Mouse (Mus musculus): ENCODE data around the gene Fbxo28. TPM values are rescaled to one million over a fixed set of nuclear protein-coding genes. Genes with fewer than 3 reads are reported as not detected.

The Fbxo28 gene
- polyA plus RNA-seq, 1 experiment, result 16.9 TPM

- Histone ChIP-seq H3K79me2 (ENCODE audit: control insufficient read depth, insufficient read depth) (peaks cover 82% of the 10 kb centered on the region), H3K4me3 (no peak overlapping the region), H3K27me3 (ENCODE audit: control insufficient read depth, insufficient read depth, insufficient read length) (no peaks in the 10 kb centered on the region), H3K36me3 (ENCODE audit: control insufficient read depth, insufficient read depth) (peaks cover 15% of the 10 kb centered on the region), H3K4me2 (ENCODE audit: low read depth) (no peak overlapping the region), H3ac (ENCODE audit: control insufficient read depth, insufficient read length) (no peak overlapping the region)
- TF ChIP-seq USF1 (IDR thresholded peaks at IDR 0.05; ENCODE audit: low read depth) (no peak), MYOD1 (IDR thresholded peaks at IDR 0.05; ENCODE audit: control insufficient read depth in 1 of 3, insufficient read length in 2 of 3, low read depth in 2 of 3) (no peak), POLR2A (IDR thresholded peaks at IDR 0.05; ENCODE audit: insufficient read length, low read depth) (no peak), CEBPB (IDR thresholded peaks at IDR 0.05; ENCODE audit: insufficient read depth, poor library complexity, severe bottlenecking) (no peak), TCF3 (IDR thresholded peaks at IDR 0.05; ENCODE audit: insufficient read length, low read depth) (no peak), TCF12 (IDR thresholded peaks at IDR 0.05; ENCODE audit: insufficient read depth, poor library complexity, severe bottlenecking) (no peak), E2F4 (IDR thresholded peaks at IDR 0.05; ENCODE audit: insufficient read depth) (no peak), POLR2AphosphoS2 (IDR thresholded peaks at IDR 0.05; ENCODE audit: insufficient read length, low read depth) (no peak), SRF (IDR thresholded peaks at IDR 0.05; ENCODE audit: control insufficient read depth, insufficient read length, low read depth) (no peak), MAX (IDR thresholded peaks at IDR 0.05; ENCODE audit: low read depth) (no peak), MYOG (IDR thresholded peaks at IDR 0.05; ENCODE audit: control insufficient read depth in 1 of 3, insufficient read depth in 1 of 3, insufficient read length in 2 of 3, low read depth in 2 of 3) (no peak), REST (IDR thresholded peaks at IDR 0.05; ENCODE audit: insufficient read depth, insufficient read length) (no peak)
These were observed 7.5 kb downstream of the Fbxo28 start for GRCm38 (mm10) chr1:182333766-182334437.

DNA sequence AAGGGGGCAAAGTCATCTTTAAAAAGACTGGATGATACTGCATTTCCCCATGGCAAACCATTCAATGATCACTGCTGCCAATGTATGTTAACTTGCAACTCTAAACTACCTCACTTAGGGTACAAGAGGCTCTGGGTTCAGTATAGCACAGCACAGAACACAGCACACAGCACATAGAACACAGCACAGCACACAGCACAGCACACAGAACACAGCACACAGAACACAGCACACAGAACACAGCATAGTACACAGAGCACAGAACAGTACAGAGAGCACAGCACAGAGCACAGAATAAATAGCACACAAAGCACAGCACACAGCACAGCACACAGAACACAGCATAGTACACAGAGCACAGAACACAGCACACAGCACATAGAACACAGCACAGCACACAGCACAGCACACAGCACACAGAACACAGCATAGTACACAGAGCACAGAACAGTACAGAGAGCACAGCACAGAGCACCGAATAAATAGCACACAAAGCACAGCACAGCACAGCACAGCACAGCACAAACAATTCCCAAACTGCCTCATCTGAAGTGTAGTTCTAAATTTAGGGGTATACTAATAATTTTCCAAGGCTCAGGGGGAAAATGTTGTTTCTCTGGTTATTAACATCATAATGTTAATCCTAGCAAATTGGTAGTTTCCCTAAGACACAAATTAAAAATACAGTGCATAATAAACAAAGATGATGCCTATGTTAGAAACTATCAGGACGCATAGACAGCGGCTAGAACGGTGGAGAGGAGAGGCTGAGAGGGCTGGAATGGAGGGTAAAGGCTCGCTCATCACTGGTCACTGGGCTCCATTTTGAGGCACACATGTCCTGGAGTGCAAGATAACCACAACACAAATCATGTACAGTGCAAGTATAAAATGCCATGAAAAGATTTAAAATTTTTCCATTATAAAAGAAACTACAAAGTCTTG is 9.1 kb downstream of the Fbxo28 start:
- no peak for TF ChIP-seq E2F4 (IDR thresholded peaks at IDR 0.05; ENCODE audit: insufficient read depth)
- TF ChIP-seq REST (IDR thresholded peaks at IDR 0.05; ENCODE audit: insufficient read depth, insufficient read length), result no peak
- no peak for TF ChIP-seq TCF3 (IDR thresholded peaks at IDR 0.05; ENCODE audit: insufficient read length, low read depth)
- TF ChIP-seq MYOD1 (IDR thresholded peaks at IDR 0.05; ENCODE audit: control insufficient read depth in 1 of 3, insufficient read length in 2 of 3, low read depth in 2 of 3), result no peak
- no peak for TF ChIP-seq USF1 (IDR thresholded peaks at IDR 0.05; ENCODE audit: low read depth)
- no peak for TF ChIP-seq POLR2AphosphoS2 (IDR thresholded peaks at IDR 0.05; ENCODE audit: insufficient read length, low read depth)
- no peak for TF ChIP-seq TCF12 (IDR thresholded peaks at IDR 0.05; ENCODE audit: insufficient read depth, poor library complexity, severe bottlenecking)
- TF ChIP-seq POLR2A (IDR thresholded peaks at IDR 0.05; ENCODE audit: insufficient read length, low read depth), result no peak
- TF ChIP-seq MAX (IDR thresholded peaks at IDR 0.05; ENCODE audit: low read depth), result no peak
- no peak for TF ChIP-seq CEBPB (IDR thresholded peaks at IDR 0.05; ENCODE audit: insufficient read depth, poor library complexity, severe bottlenecking)
- no peak for TF ChIP-seq MYOG (IDR thresholded peaks at IDR 0.05; ENCODE audit: control insufficient read depth in 1 of 3, insufficient read depth in 1 of 3, insufficient read length in 2 of 3, low read depth in 2 of 3)
- no peak for TF ChIP-seq SRF (IDR thresholded peaks at IDR 0.05; ENCODE audit: control insufficient read depth, insufficient read length, low read depth)
- Histone ChIP-seq H3K4me2 (ENCODE audit: low read depth) (no peak overlapping the region), H3ac (ENCODE audit: control insufficient read depth, insufficient read length) (no peak overlapping the region)

DNA sequence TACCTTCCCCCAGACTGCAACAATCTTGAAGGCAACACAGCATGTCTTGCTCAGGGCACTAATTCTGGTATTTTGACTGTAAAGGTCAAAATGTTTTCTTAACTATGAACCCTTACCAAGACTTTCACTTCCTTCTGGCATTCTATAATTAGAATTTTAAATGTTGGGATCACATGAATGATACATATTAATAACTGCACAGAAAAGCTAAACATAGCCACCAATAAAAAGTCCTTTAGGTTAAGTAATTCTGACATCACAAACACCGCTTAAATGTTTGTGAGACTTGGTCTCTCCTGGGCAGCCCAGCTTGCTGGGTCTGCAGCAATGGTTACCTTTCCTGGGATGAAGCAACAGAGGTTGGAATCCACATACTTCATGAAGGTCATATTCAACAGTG is 15.5 kb downstream of the Fbxo28 start:
- no peak overlapping the region for H3ac ChIP-seq (ENCODE audit: control insufficient read depth, insufficient read length)
- TF ChIP-seq MYOG (IDR thresholded peaks at IDR 0.05; ENCODE audit: control insufficient read depth in 1 of 3, insufficient read depth in 1 of 3, insufficient read length in 2 of 3, low read depth in 2 of 3) (no peak), USF1 (IDR thresholded peaks at IDR 0.05; ENCODE audit: low read depth) (no peak), CEBPB (IDR thresholded peaks at IDR 0.05; ENCODE audit: insufficient read depth, poor library complexity, severe bottlenecking) (no peak), MAX (IDR thresholded peaks at IDR 0.05; ENCODE audit: low read depth) (no peak), TCF3 (IDR thresholded peaks at IDR 0.05; ENCODE audit: insufficient read length, low read depth) (no peak), MYOD1 (IDR thresholded peaks at IDR 0.05; ENCODE audit: control insufficient read depth in 1 of 3, insufficient read length in 2 of 3, low read depth in 2 of 3) (no peak)
- H3K4me2 ChIP-seq (ENCODE audit: low read depth), result no peak overlapping the region
- H3K4me3 ChIP-seq, result no peak overlapping the region
- no peaks in the 10 kb centered on the region for H3K27me3 ChIP-seq (ENCODE audit: control insufficient read depth, insufficient read depth, insufficient read length)
- peaks cover 6% of the 10 kb centered on the region for H3K79me2 ChIP-seq (ENCODE audit: control insufficient read depth, insufficient read depth)
- peaks cover 58% of the 10 kb centered on the region for H3K36me3 ChIP-seq (ENCODE audit: control insufficient read depth, insufficient read depth)

More for the DNA sequence above, 9.1 kb downstream of the Fbxo28 start:
- Histone ChIP-seq H3K27me3 (ENCODE audit: control insufficient read depth, insufficient read depth, insufficient read length) (no peaks in the 10 kb centered on the region), H3K79me2 (ENCODE audit: control insufficient read depth, insufficient read depth) (peaks cover 67% of the 10 kb centered on the region), H3K4me3 (no peak overlapping the region), H3K36me3 (ENCODE audit: control insufficient read depth, insufficient read depth) (peaks cover 22% of the 10 kb centered on the region)

- no peak for TF ChIP-seq MYOD1 (IDR thresholded peaks at IDR 0.05; ENCODE audit: control insufficient read depth in 1 of 3, insufficient read length in 2 of 3, low read depth in 2 of 3)
- Histone ChIP-seq H3ac (ENCODE audit: control insufficient read depth, insufficient read length) (no peak overlapping the region), H3K36me3 (ENCODE audit: control insufficient read depth, insufficient read depth) (peaks cover 66% of the 10 kb centered on the region), H3K79me2 (ENCODE audit: control insufficient read depth, insufficient read depth) (no peaks in the 10 kb centered on the region), H3K27me3 (ENCODE audit: control insufficient read depth, insufficient read depth, insufficient read length) (no peaks in the 10 kb centered on the region), H3K4me3 (no peak overlapping the region), H3K4me2 (ENCODE audit: low read depth) (no peak overlapping the region)
These were observed 16.9 kb downstream of the Fbxo28 start for GRCm38 (mm10) chr1:182324552-182324951.

Data from myocyte (in vitro differentiated cells).